Mouse (Mus musculus) bone marrow, adult 2 months (tissue): ENCODE measurements around the gene Uchl4.

ENCODE experiments used
- CTCF ChIP-seq: fragments of 200-500 bp; IDR thresholded peaks from 2 replicates; pipeline ENCODE4 v1.5.1; 2011; ENCODE audit warnings: low read length, control low read depth; ENCODE audit not compliant: control insufficient read depth, insufficient read depth
- POLR2A ChIP-seq: fragments of 200-500 bp; IDR thresholded peaks from 2 replicates; pipeline ENCODE4 v1.6.1; 2011; ENCODE audit warnings: low read depth, mild to moderate bottlenecking, control low read depth, low read length, borderline replicate concordance; ENCODE audit not compliant: control insufficient read depth

GRCm38 (mm10) chr9:64219772-64220420 is 15.1 kb upstream of the Uchl4 start:
- no peak for TF ChIP-seq CTCF
- no peak for TF ChIP-seq POLR2A
